Mouse (Mus musculus) frontal cortex, postnatal 10 days (tissue): ENCODE results near the gene Sept12.

Source experiments
- DNase-seq, 2 experiments: peaks; one replicate each; pipeline ENCODE4 v3.0.0; 2022; ENCODE audit warnings: low spot score in 2 of 2, mixed read lengths in 1 of 2

Sept12 gene

GRCm38 (mm10) chr16:4997553-4997952 is at the start of gene Sept12:
Gene Sept12 (minus strand): TSS chr16:4997852.
- no peak for DNase-seq

- no peak for DNase-seq
Observed at GRCm38 (mm10) chr16:5045322-5045721, 47.7 kb upstream of the Sept12 start.

DNA sequence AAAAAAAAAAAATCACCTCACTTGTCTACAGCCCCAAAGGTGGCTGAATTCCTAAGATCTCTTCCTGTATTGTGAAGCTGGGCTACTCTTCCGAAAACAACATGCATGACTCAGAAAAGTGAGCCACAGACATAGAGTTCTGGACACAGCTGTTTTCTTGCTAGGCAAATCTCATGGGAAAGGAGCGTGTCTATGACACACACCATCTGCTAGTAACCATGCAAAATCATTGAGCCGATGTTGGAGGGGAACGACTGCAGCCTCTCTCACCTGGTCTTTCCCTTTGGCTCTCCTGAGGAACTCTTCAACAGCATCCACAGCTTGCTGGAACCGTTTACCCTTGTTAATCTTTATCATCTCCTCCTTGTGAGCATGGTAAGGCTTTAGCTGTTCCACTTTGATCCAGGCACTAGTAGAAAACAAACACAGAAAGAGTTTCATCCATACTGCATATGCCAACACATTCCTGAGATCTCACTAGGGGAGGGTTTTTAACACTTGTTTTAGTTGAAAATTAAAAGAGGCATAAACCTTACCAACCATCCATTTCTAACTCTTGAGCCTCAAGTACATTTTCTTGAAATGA is 39.1 kb upstream of the Sept12 start:
- DNase-seq: no peak

GRCm38 (mm10) chr16:5035591-5035990 is 37.9 kb upstream of the Sept12 start:
- no peak for DNase-seq

- DNase-seq: no peak
Observed at GRCm38 (mm10) chr16:5029847-5030246, 32.2 kb upstream of the Sept12 start.

- no peak for DNase-seq
Observed at GRCm38 (mm10) chr16:5024021-5024420, 26.4 kb upstream of the Sept12 start.

DNA sequence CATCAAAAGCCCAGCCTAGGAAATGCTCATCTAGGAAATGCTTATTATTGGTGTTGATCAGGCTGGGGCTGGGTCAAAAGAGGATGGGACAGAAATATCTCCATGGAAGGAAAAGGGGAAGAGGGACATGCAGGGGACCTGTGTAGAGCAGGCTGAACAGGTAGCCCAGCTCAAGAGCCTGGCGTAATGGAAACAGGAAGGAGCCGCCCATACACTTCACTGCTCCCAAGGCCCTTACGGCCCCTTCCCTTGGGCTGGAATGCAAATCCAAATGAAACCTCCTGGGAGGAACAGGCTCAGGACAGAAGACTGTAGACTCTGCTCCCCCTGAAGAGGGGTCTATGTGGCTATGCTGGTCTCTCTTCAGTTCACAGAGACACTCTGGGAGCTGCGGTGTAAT is 16.9 kb upstream of the Sept12 start:
- DNase-seq: no peak

DNA sequence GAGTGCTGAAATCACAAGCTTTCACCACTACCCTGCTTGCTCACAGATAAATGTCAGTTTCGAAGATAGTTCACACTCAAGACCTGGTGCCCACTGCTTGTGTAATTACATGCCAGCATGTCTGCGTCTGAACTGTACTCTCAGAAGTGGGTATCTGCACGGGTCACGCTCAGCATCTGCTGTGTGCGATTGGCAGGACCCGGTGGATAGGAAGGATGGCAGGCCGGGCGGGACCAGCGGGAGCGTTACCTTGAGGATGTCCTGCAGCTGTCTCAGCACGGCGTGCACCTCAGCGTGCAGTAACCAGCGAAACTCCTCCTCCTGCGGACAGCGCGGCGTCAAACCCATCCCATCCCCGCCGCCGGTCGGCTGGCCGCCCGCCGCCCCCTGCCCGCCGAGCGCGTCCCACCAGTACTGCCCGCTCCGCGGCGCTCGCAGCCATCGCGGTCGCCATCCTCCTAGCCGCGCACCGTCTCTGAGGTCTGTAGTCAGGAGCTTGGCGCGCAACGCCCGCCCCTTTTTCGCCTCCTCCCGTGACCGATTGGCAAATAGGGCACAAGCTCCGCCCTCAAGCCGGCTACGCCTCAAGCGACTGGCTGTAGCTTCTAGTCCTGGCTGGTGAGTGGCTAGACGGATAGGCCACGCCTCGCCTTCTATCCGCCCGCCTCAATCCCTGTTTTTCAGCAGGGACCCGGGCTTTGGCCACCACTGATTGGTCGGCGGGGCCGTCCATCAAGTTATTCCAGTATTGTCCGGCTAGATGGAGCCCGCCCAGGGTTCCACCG is 15.6 kb upstream of the Sept12 start, which contains the start of gene Rogdi:
Rogdi (minus strand) TSS at position 500 of the 785 bp plus-strand sequence.
- DNase-seq: peak; percentile 99

GRCm38 (mm10) chr16:5012036-5013005 is 14.7 kb upstream of the Sept12 start:
- DNase-seq: peak in 1 of 2 experiments; percentile 17

DNA sequence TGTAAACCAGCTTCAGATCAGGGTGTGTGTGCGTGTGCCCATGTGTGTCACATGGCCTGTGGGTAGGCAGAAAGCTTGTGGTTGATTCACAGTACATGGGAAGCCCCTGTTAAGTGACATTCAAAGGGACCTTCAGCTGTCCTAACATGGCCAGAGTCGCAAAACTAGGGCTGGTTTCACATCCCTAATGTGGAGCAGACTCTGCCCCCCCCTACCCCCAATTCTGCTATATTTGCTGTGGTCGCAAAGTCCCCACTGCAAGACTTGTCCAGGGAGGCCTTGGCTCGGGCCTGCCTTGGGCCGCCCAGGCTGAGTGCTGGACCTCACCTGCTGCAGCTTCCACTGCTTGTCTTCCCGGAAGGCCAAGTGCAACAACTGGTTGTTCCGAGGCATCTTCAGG is 13.6 kb upstream of the Sept12 start:
- no peak for DNase-seq

DNA sequence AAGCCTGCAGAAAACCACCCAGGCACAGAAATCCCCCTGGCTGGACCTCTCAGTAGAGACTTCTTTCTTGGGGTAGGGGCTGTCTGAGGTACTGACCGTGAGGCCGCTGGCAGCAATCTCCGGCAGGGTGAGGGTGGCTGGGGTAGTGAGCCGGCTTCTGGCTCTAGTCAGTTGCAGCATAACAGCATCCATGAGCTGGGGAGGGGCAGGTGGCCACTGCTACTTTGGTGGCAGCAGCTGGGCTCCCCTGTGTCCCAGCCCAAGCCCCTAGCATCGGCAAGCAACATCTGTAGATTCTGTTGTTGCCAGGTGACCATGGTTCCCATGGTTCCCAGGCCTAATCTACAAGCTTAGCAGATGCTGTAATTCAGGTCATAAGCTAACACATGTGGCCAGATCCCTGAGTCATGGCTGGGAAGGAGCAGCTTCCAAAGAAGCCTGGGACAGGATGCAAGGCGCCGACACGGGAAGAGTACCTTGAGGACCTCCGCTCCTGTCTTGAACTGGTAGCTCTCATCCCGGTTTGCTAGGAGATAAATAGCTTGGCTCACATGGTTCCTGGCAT is 12.8 kb upstream of the Sept12 start:
- no peak for DNase-seq

GRCm38 (mm10) chr16:5008076-5008475 is 10.4 kb upstream of the Sept12 start:
- DNase-seq: no peak

- DNase-seq: no peak
Observed at GRCm38 (mm10) chr16:5007492-5007891, 9.8 kb upstream of the Sept12 start.

- no peak for DNase-seq
Observed at GRCm38 (mm10) chr16:5007067-5007466, 9.4 kb upstream of the Sept12 start, which contains the start of gene Smim22. Gene Smim22 (plus strand): TSS chr16:5007288.

GRCm38 (mm10) chr16:5000611-5001010 is 3.0 kb upstream of the Sept12 start:
- no peak for DNase-seq

GRCm38 (mm10) chr16:4998984-4999383 is 1.3 kb upstream of the Sept12 start:
- no peak for DNase-seq

DNA sequence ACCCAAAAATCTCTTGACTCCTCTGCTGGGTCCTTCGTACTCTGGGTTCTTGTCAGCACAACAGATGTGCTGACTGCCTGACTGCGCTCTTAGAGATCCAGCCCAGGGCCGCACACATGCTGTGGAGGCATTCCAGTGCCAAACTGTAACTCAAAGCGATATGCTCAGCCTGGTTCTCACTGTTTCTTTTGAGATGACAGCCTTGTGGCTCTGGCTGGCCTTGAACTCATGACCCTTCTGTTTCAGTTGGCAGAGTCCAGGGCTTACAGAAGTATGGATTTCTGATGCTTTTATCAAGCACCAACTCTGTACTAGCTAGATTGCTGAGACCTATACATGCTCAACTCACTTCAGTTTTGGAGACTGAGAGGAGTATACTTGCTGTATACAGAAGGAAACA is 4.4 kb downstream of the Sept12 start:
- DNase-seq: no peak

- DNase-seq: no peak
Observed at GRCm38 (mm10) chr16:4984717-4985116, 12.9 kb downstream of the Sept12 start.

GRCm38 (mm10) chr16:4979755-4980380 is 17.8 kb downstream of the Sept12 start:
- DNase-seq: no peak

- no peak for DNase-seq
Observed at GRCm38 (mm10) chr16:4978275-4979051, 19.2 kb downstream of the Sept12 start.
